Mouse (Mus musculus) heart, adult 2 months (tissue): ENCODE measurements at regions not wholly inside any gene's neighbourhood (a gene's known extent, or its start where the extent isn't known, plus 50 kb on each side); places are given as distances from the start of the nearest gene placed in this dataset.

Source experiments
- DNase-seq, 2 experiments: peaks; one replicate each; pipeline ENCODE4 v3.0.0; 2021
- H3K27ac ChIP-seq: fragments of 200-600 bp; 2 replicates; pipeline ENCODE4 v1.8.1; 2022
- H3K27me3 ChIP-seq: fragments of 200-500 bp; 2 replicates; pipeline ENCODE4 v1.6.1; 2012; ENCODE audit warnings: mild to moderate bottlenecking, low read length, inconsistent platforms, mixed read lengths; ENCODE audit not compliant: control insufficient read depth, insufficient read depth
- H3K36me3 ChIP-seq: fragments of 200-500 bp; 2 replicates; pipeline ENCODE4 v1.6.1; 2012; ENCODE audit warnings: low read length, inconsistent platforms; ENCODE audit not compliant: control insufficient read depth, insufficient read depth
- H3K4me1 ChIP-seq: fragments of 200-500 bp; 2 replicates; pipeline ENCODE4 v1.6.1; 2011; ENCODE audit warnings: low read length; ENCODE audit not compliant: control insufficient read depth, insufficient read depth
- H3K4me3 ChIP-seq: fragments of 200-600 bp; 2 replicates; pipeline ENCODE4 v1.8.1; 2022
- H3K79me2 ChIP-seq: fragments of 200-500 bp; replicated peaks from 2 replicates; pipeline ENCODE4 v1.6.1; 2012; ENCODE audit warnings: mild to moderate bottlenecking, inconsistent platforms, low read length, moderate library complexity, mixed read lengths; ENCODE audit not compliant: control insufficient read depth, insufficient read depth
- H3K9ac ChIP-seq: fragments of 200-500 bp; 2 replicates; pipeline ENCODE4 v1.6.1; 2012; ENCODE audit warnings: low read depth, mild to moderate bottlenecking, control low read depth, inconsistent platforms, low read length, mixed read lengths
- CTCF ChIP-seq: fragments of 200-600 bp; IDR thresholded peaks from 2 replicates; pipeline ENCODE4 v1.8.1; 2022; ENCODE audit warnings: antibody characterized with exemption, mild to moderate bottlenecking, moderate library complexity
- EP300 ChIP-seq: fragments of 200-500 bp; IDR thresholded peaks from 2 replicates; pipeline ENCODE4 v1.6.1; 2011; ENCODE audit warnings: low read depth, low read length, control low read depth; ENCODE audit not compliant: insufficient read depth
- POLR2A ChIP-seq: fragments of 200-500 bp; IDR thresholded peaks from 2 replicates; pipeline ENCODE4 v1.6.1; 2011; ENCODE audit warnings: mild to moderate bottlenecking, low read depth, low read length, control low read depth; ENCODE audit not compliant: insufficient read depth
- WGBS: fragments of 180-500 bp; shearing (Covaris S2); methylation state at CpG from one replicate; pipeline ENCODE4 v1.1.7; 2018; 5-methylcytosine and 5-hydroxymethylcytosine counted together
- intact Hi-C: fragments of 180-260 bp; cut with DNase I; formaldehyde crosslinking; loops from one replicate; pipeline ENCODE4 v1.15.1; 2025

- intact Hi-C loops = loop anchor here (5.0 kb wide), 1 partner anchor 44 kb away; no protein-coding TSS in a partner anchor
- Histone ChIP-seq H3K79me2 (no peaks in the 10 kb centered on the region), H3K9ac (no peak overlapping the region), H3K27me3 (no peaks in the 10 kb centered on the region), H3K36me3 (no peaks in the 10 kb centered on the region), H3K4me1 (peaks cover 2% of the 10 kb centered on the region), H3K4me3 (no peak overlapping the region), H3K27ac (peak overlapping the region; percentile 54)
- DNase-seq = no peak
- WGBS = 71% methylated on average over 15 of the region's 15 CpGs
- no peak for TF ChIP-seq CTCF
- no peak for TF ChIP-seq EP300
- TF ChIP-seq POLR2A = no peak
These were observed 199.9 kb upstream of the Lpp start for GRCm38 (mm10) chr16:24193251-24193873.

- 48% methylated on average over 1 of the region's 1 CpGs for WGBS
- Histone ChIP-seq H3K36me3 (no peaks in the 10 kb centered on the region), H3K27ac (peak overlapping the region; percentile 12), H3K27me3 (no peaks in the 10 kb centered on the region), H3K4me3 (no peak overlapping the region), H3K9ac (no peak overlapping the region), H3K4me1 (peaks cover 2% of the 10 kb centered on the region), H3K79me2 (no peaks in the 10 kb centered on the region)
- DNase-seq = no peak
- intact Hi-C loops = loop anchor here (5.0 kb wide), 1 partner anchor 45 kb away; no protein-coding TSS in a partner anchor
- TF ChIP-seq EP300 (no peak), POLR2A (no peak)
These were observed 201.3 kb upstream of the Lpp start for GRCm38 (mm10) chr16:24192013-24192412.

DNA sequence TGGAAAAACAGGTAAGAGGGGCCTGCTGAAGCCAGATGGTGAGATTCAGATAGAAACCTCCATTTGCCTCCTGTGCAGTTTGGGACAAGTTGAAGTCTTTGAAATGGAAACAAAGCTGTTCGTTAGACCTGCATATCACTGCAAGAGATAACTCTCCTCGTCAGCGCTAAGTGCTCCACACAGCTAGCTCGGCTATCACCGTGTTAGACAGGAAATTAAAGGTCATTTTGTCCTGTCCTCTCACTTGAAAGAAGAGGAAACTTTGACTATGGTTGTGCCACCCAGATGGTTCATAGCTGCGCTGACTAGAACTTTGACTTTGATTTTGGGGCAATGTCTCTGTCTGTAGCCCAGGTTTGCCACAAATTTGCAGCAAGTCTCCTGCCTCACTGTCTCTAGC, 198.5 kb upstream of the Bcl6 start:
- intact Hi-C loops = loop anchor here (5.0 kb wide), 1 partner anchor 300 kb away; no protein-coding TSS in a partner anchor
- no peak overlapping the region for H3K4me3 ChIP-seq

GRCm38 (mm10) chr16:24185989-24186388, 197.3 kb upstream of the Bcl6 start:
- no peaks in the 10 kb centered on the region for H3K79me2 ChIP-seq
- H3K4me3 ChIP-seq = no peak overlapping the region
- no peak overlapping the region for H3K9ac ChIP-seq
- H3K27me3 ChIP-seq = no peaks in the 10 kb centered on the region
- H3K4me1 ChIP-seq = no peaks in the 10 kb centered on the region
- no peaks in the 10 kb centered on the region for H3K36me3 ChIP-seq
- TF ChIP-seq EP300 (no peak), CTCF (no peak), POLR2A (no peak)
- intact Hi-C loops = loop anchor here (5.0 kb wide), 1 partner anchor 301 kb away; no protein-coding TSS in a partner anchor
- no peak for DNase-seq
- no peak overlapping the region for H3K27ac ChIP-seq
- 53% methylated on average over 6 of the region's 6 CpGs for WGBS

More for the DNA sequence above, 198.5 kb upstream of the Bcl6 start:
- H3K27me3 ChIP-seq = no peaks in the 10 kb centered on the region
- no peaks in the 10 kb centered on the region for H3K79me2 ChIP-seq
- peaks cover 2% of the 10 kb centered on the region for H3K4me1 ChIP-seq
- no peak for TF ChIP-seq POLR2A
- TF ChIP-seq EP300 = no peak
- TF ChIP-seq CTCF = no peak
- no peak overlapping the region for H3K9ac ChIP-seq
- 34% methylated on average over 6 of the region's 6 CpGs for WGBS
- H3K27ac ChIP-seq = no peak overlapping the region; the same call in 1 of the 2 replicates
- no peaks in the 10 kb centered on the region for H3K36me3 ChIP-seq
- no peak for DNase-seq

DNA sequence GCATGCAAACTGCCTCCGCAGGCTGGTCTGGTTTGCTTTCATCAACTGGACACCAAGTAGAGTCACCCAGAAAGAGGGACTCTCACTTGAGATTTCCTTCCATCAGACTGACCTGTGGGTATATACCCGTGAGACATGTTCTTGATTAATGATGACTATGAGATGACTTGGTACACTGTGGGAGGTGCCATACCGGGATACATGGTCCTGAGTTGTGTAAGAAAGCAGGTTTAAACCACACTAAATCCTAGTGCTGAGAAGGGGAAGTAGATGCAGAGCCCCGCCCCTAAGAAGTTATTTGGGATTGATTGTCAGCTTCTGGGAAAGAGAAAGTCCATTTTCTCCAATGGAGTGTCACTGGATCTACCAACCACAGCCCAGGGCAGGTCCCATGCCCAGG, 196.2 kb upstream of the Bcl6 start:
- H3K79me2 ChIP-seq = no peaks in the 10 kb centered on the region
- peaks cover 4% of the 10 kb centered on the region for H3K4me1 ChIP-seq
- no peak for DNase-seq
- no peaks in the 10 kb centered on the region for H3K36me3 ChIP-seq
- intact Hi-C loops = loop anchor here (5.0 kb wide), 2 partner anchors 193 to 302 kb away; no protein-coding TSS in a partner anchor
- H3K27ac ChIP-seq = no peak overlapping the region
- H3K4me3 ChIP-seq = no peak overlapping the region
- 87% methylated on average over 4 of the region's 4 CpGs for WGBS
- H3K27me3 ChIP-seq = no peaks in the 10 kb centered on the region
- TF ChIP-seq EP300 (no peak), CTCF (no peak), POLR2A (no peak)
- no peak overlapping the region for H3K9ac ChIP-seq

GRCm38 (mm10) chr16:24183216-24183615, 194.6 kb upstream of the Bcl6 start:
- DNase-seq = peak; percentile 76 to 86
- 42% methylated on average over 3 of the region's 3 CpGs for WGBS
- peak overlapping the region; percentile 72 for H3K27ac ChIP-seq
- peaks cover 4% of the 10 kb centered on the region for H3K4me1 ChIP-seq
- no peak overlapping the region for H3K4me3 ChIP-seq
- H3K9ac ChIP-seq = no peak overlapping the region
- intact Hi-C loops = loop anchor here (5.0 kb wide), 1 partner anchor 191 kb away; no protein-coding TSS in a partner anchor
- no peaks in the 10 kb centered on the region for H3K36me3 ChIP-seq
- no peaks in the 10 kb centered on the region for H3K27me3 ChIP-seq
- H3K79me2 ChIP-seq = no peaks in the 10 kb centered on the region
- TF ChIP-seq POLR2A (no peak), EP300 (peak; percentile 94)
